Mouse (Mus musculus): ENCODE data around the gene Gm2916. TPM values are rescaled to one million over a fixed set of nuclear protein-coding genes. Genes with fewer than 3 reads are reported as not detected.

Gene Gm2916
- polyA plus RNA-seq (2012; rRNA removed) = 0.05 and 0.06 TPM in 2 replicates

GRCm38 (mm10) chr14:3883872-3884271 lies at the start of gene Gm2916:
Gm2916 (plus strand) TSS chr14:3884172.

GRCm38 (mm10) chr14:3845945-3846344 lies 38.0 kb upstream of the Gm2916 start, which contains the start of gene Gm3033:
Gm3033 (plus strand) TSS chr14:3846245.

GRCm38 (mm10) chr14:3931456-3931855 lies 47.5 kb downstream of the Gm2916 start, which contains the start of gene Gm3029:
Gm3029 (plus strand) TSS chr14:3931756.

GRCm38 (mm10) chr14:3963247-3963646 lies 79.3 kb downstream of the Gm2916 start, which contains the start of gene Gm3095:
Gm3095 (plus strand) TSS chr14:3963547.

Other genes starting within 250 kb of the Gm2916 start
- not detected in 2 replicates for gene Gm3012, start 249.7 kb upstream of the Gm2916 start, polyA plus RNA-seq (2012; rRNA removed)
- 11.7 and 11.8 TPM in 2 replicates for gene Gm3020, start 232.1 kb upstream of the Gm2916 start, polyA plus RNA-seq (2012; rRNA removed)
- not detected in 2 replicates for gene Gm3043, start 195.4 kb upstream of the Gm2916 start, polyA plus RNA-seq (2012; rRNA removed)
- 14.2 and 16.5 TPM in 2 replicates for gene Gm3002, start 74.1 kb upstream of the Gm2916 start, polyA plus RNA-seq (2012; rRNA removed)
- not detected in 2 replicates for gene Gm3033, start 37.9 kb upstream of the Gm2916 start, polyA plus RNA-seq (2012; rRNA removed)
- not detected in 2 replicates for gene Gm3029, start 47.6 kb downstream of the Gm2916 start, polyA plus RNA-seq (2012; rRNA removed)
- 2.0 and 3.0 TPM in 2 replicates for gene Gm3095, start 79.4 kb downstream of the Gm2916 start, polyA plus RNA-seq (2012; rRNA removed)
- gene Gm3099, start 114.2 kb downstream of the Gm2916 start, polyA plus RNA-seq (2012; rRNA removed) = not detected in 2 replicates
- gene Gm5796, start 139.8 kb downstream of the Gm2916 start, polyA plus RNA-seq (2012; rRNA removed) = 9.8 and 11.1 TPM in 2 replicates
- gene Gm3115, start 199.9 kb downstream of the Gm2916 start, polyA plus RNA-seq (2012; rRNA removed) = 0.05 TPM in 1 of 2 replicates, not detected in the other
- gene Gm8108, start 226.4 kb downstream of the Gm2916 start, polyA plus RNA-seq (2012; rRNA removed) = 11.4 and 11.5 TPM in 2 replicates